Mouse (Mus musculus) adrenal gland, adult 18-20 months (tissue): Measurements from ENCODE around the gene Sirt4. TPM values are rescaled to one million over a fixed set of nuclear protein-coding genes. Genes with fewer than 3 reads are reported as not detected.
A peak's percentile ranks its signal among the peaks of the same experiment; 100 is the strongest.

ENCODE experiments used
- DNase-seq, 2 experiments: peaks; one replicate each; pipeline ENCODE4 v3.0.0; 2021 to 2022; ENCODE audit warnings: low spot score in 2 of 2
- total RNA-seq, 2 experiments: library from RNA; stranded (reverse); gene quantifications; 1 replicate in 1 of 2; 2 replicates in 1 of 2; pipeline ENCODE4 v1.2.3; 2021

The Sirt4 gene
- total RNA-seq, 2 experiments from 2014 or later, result 18.1 to 21.2 TPM

- no peak for DNase-seq
Measured at GRCm38 (mm10) chr5:115437242-115437944, 47.1 kb downstream of the Sirt4 start.

- DNase-seq, result peak; percentile 48 to 58
Measured at GRCm38 (mm10) chr5:115436421-115437124, 48.0 kb downstream of the Sirt4 start.

- DNase-seq, result no peak
Measured at GRCm38 (mm10) chr5:115435755-115436379, 48.7 kb downstream of the Sirt4 start.

- DNase-seq, result no peak
Measured at GRCm38 (mm10) chr5:115434853-115435754, 49.4 kb downstream of the Sirt4 start.

- no peak for DNase-seq
Measured at GRCm38 (mm10) chr5:115434280-115434852, 50.2 kb downstream of the Sirt4 start.

GRCm38 (mm10) chr5:115433191-115433590 lies 51.3 kb downstream of the Sirt4 start:
- DNase-seq, result no peak

- no peak for DNase-seq
Measured at GRCm38 (mm10) chr5:115432395-115432794, 52.1 kb downstream of the Sirt4 start.

GRCm38 (mm10) chr5:115431898-115432259 lies 52.6 kb downstream of the Sirt4 start:
- DNase-seq, result no peak

- no peak for DNase-seq
Measured at GRCm38 (mm10) chr5:115431061-115431897, 53.2 kb downstream of the Sirt4 start.

GRCm38 (mm10) chr5:115430187-115430960 lies 54.2 kb downstream of the Sirt4 start:
- DNase-seq, result peak; percentile 40 to 51

- DNase-seq, result peak; percentile 39
Measured at GRCm38 (mm10) chr5:115429359-115430186, 55.0 kb downstream of the Sirt4 start, which contains the start of gene Msi1. Gene Msi1 (plus strand): TSS chr5:115429599.

GRCm38 (mm10) chr5:115428831-115429358 lies 55.6 kb downstream of the Sirt4 start:
- DNase-seq, result no peak

Other genes with a start within 250 kb of the Sirt4 start
- 10 to 100 TPM; 71.6 to 84.6 TPM for gene Pop5, start 248.9 kb downstream of the Sirt4 start, total RNA-seq
- gene Rnf10, start 211.8 kb downstream of the Sirt4 start, total RNA-seq, result 100 to 1,000 TPM; 224 to 268 TPM
- 10 to 100 TPM; 58.6 to 75.8 TPM for gene Coq5, start 205.1 kb downstream of the Sirt4 start, total RNA-seq
- 100 to 1,000 TPM; 268 to 338 TPM for gene Dynll1, start 183.7 kb downstream of the Sirt4 start, total RNA-seq
- gene Srsf9, start 157.5 kb downstream of the Sirt4 start, total RNA-seq, result 10 to 100 TPM; 67.0 to 70.1 TPM
- gene Gatc, start 143.5 kb downstream of the Sirt4 start, total RNA-seq, result 10 to 100 TPM; 18.3 to 22.5 TPM
- gene Triap1, start 143.5 kb downstream of the Sirt4 start, total RNA-seq, result 10 to 100 TPM; 29.5 to 48.1 TPM
- gene Cox6a1, start 135.7 kb downstream of the Sirt4 start, total RNA-seq, result 1,000 to 10,000 TPM; 1,252 to 1,785 TPM
- 10 to 100 TPM; 12.4 to 20.8 TPM for gene Msi1, start 55.1 kb downstream of the Sirt4 start, total RNA-seq
- not detected for gene Pla2g1b, start 18.5 kb downstream of the Sirt4 start, total RNA-seq
- gene Pxn, start 22.0 kb upstream of the Sirt4 start, total RNA-seq, result 10 to 100 TPM; 34.1 to 42.2 TPM
- gene Rplp0, start 74.7 kb upstream of the Sirt4 start, total RNA-seq, result 100 to 1,000 TPM; 706 to 758 TPM
- 10 to 100 TPM; 51.7 to 59.0 TPM for gene Gcn1l1, start 80.5 kb upstream of the Sirt4 start, total RNA-seq
- gene Rab35, start 147.2 kb upstream of the Sirt4 start, total RNA-seq, result 10 to 100 TPM; 60.6 to 64.4 TPM
- 1 to 10 TPM; 6.9 to 9.1 TPM for gene Bicdl1, start 246.9 kb upstream of the Sirt4 start, total RNA-seq